Mouse (Mus musculus): ENCODE data around the gene Inpp4a. TPM values are rescaled to one million over a fixed set of nuclear protein-coding genes. Genes with fewer than 3 reads are reported as not detected.

The Inpp4a gene
- total RNA-seq, 2 experiments from 2014 or later: 14.2 to 14.3 TPM

GRCm38 (mm10) chr1:37322690-37323089, 23.0 kb downstream of the Inpp4a start:
- no peak for DNase-seq

GRCm38 (mm10) chr1:37323208-37323607, 23.5 kb downstream of the Inpp4a start:
- no peak for DNase-seq

- no peak for DNase-seq
Measured at GRCm38 (mm10) chr1:37324569-37324968, 24.9 kb downstream of the Inpp4a start.

DNA sequence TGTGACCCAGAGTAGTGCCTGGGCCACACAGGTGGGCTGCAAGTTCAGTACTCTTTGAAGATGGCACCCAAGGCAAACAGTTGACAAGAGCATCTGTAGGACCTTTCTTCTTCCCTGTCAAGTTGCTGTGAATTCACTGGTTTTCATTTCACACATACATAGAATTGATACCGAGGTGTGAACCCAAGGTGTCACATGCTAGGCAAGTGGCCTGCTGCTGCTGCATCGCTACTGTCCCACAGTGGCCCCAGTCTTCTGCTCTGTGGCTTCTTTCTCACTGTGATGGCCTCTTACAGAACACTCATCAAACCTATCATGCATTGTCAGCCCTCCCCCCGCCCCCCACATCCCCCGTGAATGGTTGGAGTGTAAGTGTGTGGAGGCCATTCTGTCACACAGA, 27.6 kb downstream of the Inpp4a start:
- DNase-seq: no peak

- DNase-seq: no peak
Measured at GRCm38 (mm10) chr1:37329132-37329531, 29.5 kb downstream of the Inpp4a start.

- DNase-seq: no peak
Measured at GRCm38 (mm10) chr1:37329831-37330230, 30.2 kb downstream of the Inpp4a start.

DNA sequence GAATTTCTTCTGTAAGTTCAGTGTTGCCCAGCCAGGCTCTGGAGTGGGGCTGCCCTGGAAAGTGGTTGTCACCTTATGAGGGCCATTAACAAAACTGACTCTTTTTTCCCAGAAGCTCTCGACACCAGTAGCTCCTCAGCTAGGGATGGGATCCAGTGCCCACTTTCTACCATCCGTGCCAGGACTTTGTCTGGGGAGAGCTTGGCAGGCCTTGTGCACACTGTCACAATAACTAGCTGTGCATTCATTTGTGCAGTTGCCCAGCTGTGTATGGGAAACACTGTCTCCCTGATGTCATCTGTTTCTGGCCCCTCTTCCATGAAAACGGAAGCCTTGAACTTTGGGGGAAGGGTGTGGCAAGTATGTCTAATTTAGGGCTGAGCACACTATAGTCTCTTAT, 33.1 kb downstream of the Inpp4a start:
- no peak for DNase-seq

- DNase-seq: no peak
Measured at GRCm38 (mm10) chr1:37333741-37334440, 34.2 kb downstream of the Inpp4a start.

DNA sequence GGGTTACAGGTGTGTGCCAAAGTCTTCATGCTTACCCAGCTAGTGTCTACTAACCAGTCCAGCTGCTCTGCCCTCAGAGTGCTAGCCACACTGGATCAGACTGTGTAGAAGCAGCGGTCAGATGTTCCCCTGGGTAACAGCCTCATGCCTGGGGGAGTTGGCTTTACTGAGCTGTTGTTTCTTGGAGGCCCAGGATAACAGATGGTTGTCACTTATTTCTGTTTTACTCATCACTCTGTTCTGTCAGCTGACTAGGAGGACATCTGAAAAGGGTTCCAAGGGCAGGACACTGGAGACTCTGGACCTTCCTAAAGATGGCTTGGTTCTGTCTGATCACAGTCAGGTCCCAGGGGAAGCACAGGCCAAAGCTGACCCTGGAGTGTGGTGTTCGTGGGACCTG, 36.4 kb downstream of the Inpp4a start:
- no peak for DNase-seq

DNA sequence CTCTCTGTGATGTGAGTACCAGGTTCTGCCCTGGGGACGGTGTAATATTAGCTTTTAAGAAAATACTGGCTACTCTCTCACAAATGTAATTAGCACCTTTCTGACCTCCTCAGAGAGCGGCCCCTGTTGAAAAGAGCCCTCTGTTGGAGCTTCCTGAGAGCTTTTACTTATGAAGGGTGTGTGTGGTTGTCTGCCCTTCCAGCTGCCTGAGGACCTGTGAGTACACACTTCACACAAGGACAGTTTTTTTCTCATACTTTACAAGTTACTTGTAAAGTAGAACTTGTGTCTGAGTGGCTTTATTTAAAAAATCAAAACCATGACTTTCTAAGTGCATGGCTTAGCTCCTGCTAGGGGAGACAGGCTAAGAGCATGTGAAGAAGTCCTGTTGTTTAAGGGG, 37.1 kb downstream of the Inpp4a start:
- DNase-seq: no peak

GRCm38 (mm10) chr1:37337273-37337672, 37.6 kb downstream of the Inpp4a start:
- DNase-seq: no peak

DNA sequence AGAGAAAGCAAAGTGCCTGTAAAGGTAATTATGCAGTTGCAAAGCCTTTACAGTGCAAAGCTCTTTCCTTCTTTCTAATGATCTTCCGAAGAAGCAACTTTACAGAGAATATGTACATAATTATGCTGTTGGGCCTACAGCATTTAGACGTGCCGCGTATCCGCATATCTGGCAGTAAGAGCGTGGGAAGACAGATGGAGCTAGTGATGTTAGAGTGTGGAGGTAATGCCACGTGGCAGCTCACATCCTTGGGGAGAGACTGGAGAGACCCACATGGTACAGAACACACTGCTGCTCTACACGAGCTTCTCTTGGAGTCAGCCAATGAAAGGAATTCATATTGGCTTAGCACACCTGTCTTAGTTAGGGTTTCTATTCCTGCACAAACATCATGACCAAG, 39.5 kb downstream of the Inpp4a start:
- no peak for DNase-seq

- no peak for DNase-seq
Measured at GRCm38 (mm10) chr1:37341347-37341746, 41.7 kb downstream of the Inpp4a start.

- peak; percentile 56 for DNase-seq
Measured at GRCm38 (mm10) chr1:37341914-37342313, 42.2 kb downstream of the Inpp4a start.

DNA sequence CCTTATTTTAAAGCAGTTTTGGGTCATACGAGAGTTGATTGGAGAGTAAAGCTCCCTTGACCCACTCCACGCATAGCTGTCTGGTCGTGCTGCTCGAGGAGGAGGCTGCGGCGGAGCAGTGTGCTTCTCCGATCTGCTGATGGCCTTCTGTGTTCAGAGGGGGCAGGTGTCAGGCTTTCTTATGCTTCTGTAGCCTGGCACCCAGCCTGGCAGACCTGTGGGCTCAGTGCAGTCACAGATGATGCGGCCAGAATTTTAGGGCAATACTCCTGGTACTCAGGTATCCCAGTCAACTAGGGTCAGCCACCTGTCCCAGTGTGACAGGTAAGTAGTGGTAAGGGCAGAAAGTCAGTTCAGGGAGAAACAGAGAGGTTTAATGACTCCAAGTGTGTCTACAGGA, 42.9 kb downstream of the Inpp4a start:
- DNase-seq: no peak

DNA sequence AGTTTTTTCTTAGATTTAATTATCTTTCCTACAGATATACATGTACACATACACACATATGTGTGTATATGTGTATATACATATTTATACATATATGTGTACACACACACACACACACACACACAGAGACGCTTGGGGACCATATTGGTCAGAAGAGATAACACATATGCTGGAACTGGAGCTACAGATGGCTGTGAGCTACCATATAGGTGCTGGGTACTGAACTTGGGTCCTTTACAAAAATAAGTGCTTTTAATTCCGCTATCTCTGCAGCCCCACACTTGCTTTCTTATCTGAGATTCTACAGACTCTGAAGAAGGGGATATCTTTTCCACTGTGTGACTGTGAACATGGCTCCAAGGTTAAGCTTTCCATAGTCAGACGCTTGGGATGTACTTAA, 43.6 kb downstream of the Inpp4a start:
- DNase-seq: no peak

GRCm38 (mm10) chr1:37344223-37344916, 44.7 kb downstream of the Inpp4a start:
- DNase-seq: no peak

DNA sequence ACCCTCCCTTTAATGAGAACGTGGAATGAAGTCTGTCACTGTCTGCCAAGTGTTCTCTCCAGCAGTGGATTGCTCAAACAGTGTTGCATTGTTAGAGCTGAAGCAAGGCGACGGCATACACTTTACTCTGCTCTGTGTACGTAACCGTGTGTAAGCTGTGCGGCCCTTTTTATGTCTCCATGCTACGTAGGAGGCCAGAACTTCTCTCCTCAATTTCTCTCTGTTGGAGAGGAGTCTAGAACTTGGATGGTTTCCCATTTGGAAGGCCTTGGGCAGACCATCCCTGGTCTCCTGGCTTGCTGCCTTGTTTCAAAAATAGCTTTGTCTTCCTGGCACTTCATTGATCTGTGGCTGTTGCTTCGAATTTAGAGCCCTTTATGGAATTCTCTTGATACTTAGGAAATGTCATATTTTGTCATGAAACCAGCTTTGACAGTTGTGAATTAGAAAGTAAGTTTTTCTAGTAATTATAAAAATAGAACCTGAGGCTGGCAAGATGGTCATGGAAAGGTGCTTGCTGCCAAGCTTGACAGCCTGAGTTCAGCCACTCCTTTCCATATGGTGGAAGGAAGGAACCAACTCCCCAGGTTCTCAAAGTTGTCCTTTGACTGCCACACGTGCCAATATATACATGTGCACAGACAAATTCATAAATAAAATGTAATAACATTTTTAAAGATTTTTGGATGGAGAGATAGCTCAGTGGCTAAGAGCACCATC, 47.9 kb downstream of the Inpp4a start:
- DNase-seq: no peak

DNA sequence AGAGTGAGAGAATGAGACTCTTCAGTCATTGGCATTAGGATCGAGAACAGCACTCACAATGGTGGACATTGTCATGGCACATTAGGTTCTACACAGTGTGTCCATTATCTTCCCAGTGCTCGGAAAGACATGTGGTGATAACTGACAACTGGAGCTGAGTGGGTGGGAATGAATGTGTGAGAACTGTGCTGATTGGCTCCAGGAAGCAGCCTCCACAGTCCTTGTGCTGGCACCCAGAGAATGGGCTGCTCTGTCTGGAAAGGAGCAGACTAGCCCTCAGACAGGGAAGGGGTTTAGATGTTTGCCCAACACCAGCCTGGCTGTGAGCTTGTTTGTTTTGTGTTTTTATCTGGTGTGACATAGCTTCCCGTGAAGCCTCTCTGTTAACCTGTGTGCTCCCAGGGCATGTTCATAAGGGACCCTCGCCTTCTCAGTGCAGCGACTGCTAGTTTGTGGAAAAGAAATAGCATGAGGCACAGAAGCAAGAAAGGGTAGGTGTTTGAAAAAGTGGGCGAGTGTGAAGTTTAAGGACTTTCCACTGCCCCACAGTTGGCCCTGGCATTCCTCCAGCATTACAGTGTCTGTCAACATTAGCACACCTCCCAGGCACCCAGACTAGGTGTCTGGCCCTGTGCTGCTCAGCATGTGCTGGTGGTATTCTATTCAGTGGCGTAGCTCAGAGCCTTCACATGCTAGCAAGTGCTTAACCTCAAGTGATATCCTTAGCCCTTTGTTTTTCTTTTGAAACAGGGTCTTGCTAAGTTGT, 51.4 kb downstream of the Inpp4a start:
- no peak for DNase-seq

- no peak for DNase-seq
Measured at GRCm38 (mm10) chr1:37351961-37352360, 52.3 kb downstream of the Inpp4a start.

- no peak for DNase-seq
Measured at GRCm38 (mm10) chr1:37353456-37353855, 53.8 kb downstream of the Inpp4a start.

DNA sequence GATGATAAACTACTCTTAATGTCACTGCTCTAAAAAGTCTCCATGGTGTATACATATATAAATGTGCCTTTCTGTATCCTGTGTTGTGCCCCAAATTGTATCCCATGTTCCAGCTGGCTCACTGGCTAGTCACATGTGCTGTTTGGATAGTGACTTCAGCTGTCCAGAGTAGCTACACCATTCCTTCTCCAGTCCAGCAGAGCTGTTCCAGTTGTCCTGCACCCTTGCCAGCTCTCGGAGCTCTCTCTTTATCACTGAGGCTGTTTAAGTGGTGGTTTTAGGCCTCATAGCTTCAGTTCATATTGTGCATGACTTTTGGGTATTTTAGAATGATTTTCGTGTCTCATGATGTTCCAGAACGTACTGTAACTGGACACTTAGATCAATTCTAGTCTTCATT, 55.8 kb downstream of the Inpp4a start:
- peak; percentile 35 for DNase-seq

DNA sequence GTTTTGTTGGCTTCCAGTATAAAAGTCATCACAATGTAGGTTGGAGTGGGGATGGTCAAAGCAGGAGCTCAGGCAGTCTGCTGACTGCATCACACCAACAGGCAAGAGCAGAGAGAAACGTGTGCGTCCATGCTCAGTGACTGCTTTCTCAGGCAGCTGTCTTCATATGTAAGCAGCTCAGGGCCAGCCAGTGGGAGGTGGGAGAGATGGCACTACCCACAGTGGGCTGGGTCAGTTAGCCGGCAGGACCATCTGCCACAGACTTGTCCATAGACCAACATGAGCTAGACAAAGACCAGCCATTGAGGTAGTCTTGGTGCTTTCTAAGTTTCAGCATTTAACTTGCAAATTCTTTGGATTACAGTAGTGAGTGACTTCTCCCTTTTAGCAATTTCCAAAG, 56.6 kb downstream of the Inpp4a start:
- DNase-seq: no peak

Measured in gastrocnemius, postnatal 25 days (tissue).